Mouse (Mus musculus): ENCODE measurements around the gene 1700001O22Rik. TPM values are rescaled to one million over a fixed set of nuclear protein-coding genes. Genes with fewer than 3 reads are reported as not detected.

The 1700001O22Rik gene
- polyA plus RNA-seq, 1 experiment, result not detected

GRCm38 (mm10) chr2:30794179-30795108, 9.0 kb downstream of the 1700001O22Rik start:
- Histone ChIP-seq H3K27ac (ENCODE audit: insufficient read depth, low read depth, low read length) (peak overlapping the region; percentile 86), H3K4me1 (ENCODE audit: control insufficient read depth, insufficient read depth, low read length) (peaks cover 27% of the 10 kb centered on the region), H3K4me3 (ENCODE audit: insufficient read depth, low read depth, low read length) (peak overlapping the region; percentile 56)
- TF ChIP-seq CTCF (IDR thresholded peaks at IDR 0.05; ENCODE audit: insufficient read depth, low read depth, low read length) (peak; percentile 74), POLR2A (IDR thresholded peaks at IDR 0.05; ENCODE audit: insufficient read depth, low read depth, low read length) (no peak)
- WGBS, result 4% methylated on average over 48 of the region's 48 CpGs

- 87% methylated on average over 7 of the region's 7 CpGs for WGBS
These were observed 11.4 kb downstream of the 1700001O22Rik start for GRCm38 (mm10) chr2:30792061-30792460.

GRCm38 (mm10) chr2:30787466-30787865, 16.0 kb downstream of the 1700001O22Rik start:
- 87% methylated on average over 4 of the region's 4 CpGs for WGBS
- no peak overlapping the region for H3K27ac ChIP-seq (ENCODE audit: insufficient read depth, low read depth, low read length)
- TF ChIP-seq POLR2A (IDR thresholded peaks at IDR 0.05; ENCODE audit: insufficient read depth, low read depth, low read length) (no peak), CTCF (IDR thresholded peaks at IDR 0.05; ENCODE audit: insufficient read depth, low read depth, low read length) (no peak)
- H3K4me1 ChIP-seq (ENCODE audit: control insufficient read depth, insufficient read depth, low read length), result peaks cover 22% of the 10 kb centered on the region
- no peak overlapping the region for H3K4me3 ChIP-seq (ENCODE audit: insufficient read depth, low read depth, low read length)

More at GRCm38 (mm10) chr2:30792061-30792460, 11.4 kb downstream of the 1700001O22Rik start:
- no peak for TF ChIP-seq POLR2A (IDR thresholded peaks at IDR 0.05; ENCODE audit: insufficient read depth, low read depth, low read length)
- no peak for TF ChIP-seq CTCF (IDR thresholded peaks at IDR 0.05; ENCODE audit: insufficient read depth, low read depth, low read length)
- Histone ChIP-seq H3K27ac (ENCODE audit: insufficient read depth, low read depth, low read length) (no peak overlapping the region), H3K4me3 (ENCODE audit: insufficient read depth, low read depth, low read length) (no peak overlapping the region), H3K4me1 (ENCODE audit: control insufficient read depth, insufficient read depth, low read length) (peaks cover 24% of the 10 kb centered on the region)

GRCm38 (mm10) chr2:30784078-30784994, 19.1 kb downstream of the 1700001O22Rik start:
- H3K4me3 ChIP-seq (ENCODE audit: insufficient read depth, low read depth, low read length), result no peak overlapping the region
- H3K4me1 ChIP-seq (ENCODE audit: control insufficient read depth, insufficient read depth, low read length), result peaks cover 23% of the 10 kb centered on the region
- TF ChIP-seq CTCF (IDR thresholded peaks at IDR 0.05; ENCODE audit: insufficient read depth, low read depth, low read length), result no peak
- TF ChIP-seq POLR2A (IDR thresholded peaks at IDR 0.05; ENCODE audit: insufficient read depth, low read depth, low read length), result no peak
- WGBS, result 36% methylated on average over 40 of the region's 40 CpGs
- 0 out of 2 replicates have a peak overlapping the region, but pooled peaks have one; percentile 31 for H3K27ac ChIP-seq (ENCODE audit: insufficient read depth, low read depth, low read length)

- Histone ChIP-seq H3K4me3 (ENCODE audit: insufficient read depth, low read depth, low read length) (no peak overlapping the region), H3K4me1 (ENCODE audit: control insufficient read depth, insufficient read depth, low read length) (peaks cover 27% of the 10 kb centered on the region), H3K27ac (ENCODE audit: insufficient read depth, low read depth, low read length) (no peak overlapping the region)
- WGBS, result 0% methylated on average over 13 of the region's 13 CpGs
- TF ChIP-seq POLR2A (IDR thresholded peaks at IDR 0.05; ENCODE audit: insufficient read depth, low read depth, low read length) (no peak), CTCF (IDR thresholded peaks at IDR 0.05; ENCODE audit: insufficient read depth, low read depth, low read length) (no peak)
These were observed 20.1 kb downstream of the 1700001O22Rik start for GRCm38 (mm10) chr2:30783346-30783745.

- H3K27ac ChIP-seq (ENCODE audit: insufficient read depth, low read depth, low read length), result no peak overlapping the region
- 77% methylated on average over 8 of the region's 8 CpGs for WGBS
- no peak overlapping the region for H3K4me3 ChIP-seq (ENCODE audit: insufficient read depth, low read depth, low read length)
These were observed 20.9 kb downstream of the 1700001O22Rik start for GRCm38 (mm10) chr2:30782312-30783290.

GRCm38 (mm10) chr2:30779241-30779640, 24.2 kb downstream of the 1700001O22Rik start:
- Histone ChIP-seq H3K4me3 (ENCODE audit: insufficient read depth, low read depth, low read length) (no peak overlapping the region), H3K27ac (ENCODE audit: insufficient read depth, low read depth, low read length) (no peak overlapping the region), H3K4me1 (ENCODE audit: control insufficient read depth, insufficient read depth, low read length) (peaks cover 23% of the 10 kb centered on the region)
- 49% methylated on average over 5 of the region's 5 CpGs for WGBS
- TF ChIP-seq CTCF (IDR thresholded peaks at IDR 0.05; ENCODE audit: insufficient read depth, low read depth, low read length) (no peak), POLR2A (IDR thresholded peaks at IDR 0.05; ENCODE audit: insufficient read depth, low read depth, low read length) (no peak)

More at GRCm38 (mm10) chr2:30782312-30783290, 20.9 kb downstream of the 1700001O22Rik start:
- no peak for TF ChIP-seq POLR2A (IDR thresholded peaks at IDR 0.05; ENCODE audit: insufficient read depth, low read depth, low read length)
- no peak for TF ChIP-seq CTCF (IDR thresholded peaks at IDR 0.05; ENCODE audit: insufficient read depth, low read depth, low read length)
- H3K4me1 ChIP-seq (ENCODE audit: control insufficient read depth, insufficient read depth, low read length), result peaks cover 27% of the 10 kb centered on the region

- Histone ChIP-seq H3K4me1 (ENCODE audit: control insufficient read depth, insufficient read depth, low read length) (peaks cover 24% of the 10 kb centered on the region), H3K27ac (ENCODE audit: insufficient read depth, low read depth, low read length) (no peak overlapping the region), H3K4me3 (ENCODE audit: insufficient read depth, low read depth, low read length) (no peak overlapping the region)
- WGBS, result 84% methylated on average over 4 of the region's 4 CpGs
- TF ChIP-seq POLR2A (IDR thresholded peaks at IDR 0.05; ENCODE audit: insufficient read depth, low read depth, low read length) (no peak), CTCF (IDR thresholded peaks at IDR 0.05; ENCODE audit: insufficient read depth, low read depth, low read length) (no peak)
These were observed 25.2 kb downstream of the 1700001O22Rik start for GRCm38 (mm10) chr2:30778235-30778634.

Data from olfactory bulb, adult 2 months (tissue).